Mouse (Mus musculus) kidney, adult 2 months (tissue): ENCODE data around the gene Arhgap19.

Source experiments
- CTCF ChIP-seq: fragments of 200-500 bp; conservative IDR thresholded peaks from 2 replicates; pipeline ENCODE4 v1.5.1; 2011; ENCODE audit warnings: low read depth, mild to moderate bottlenecking, control low read depth, low read length, moderate library complexity, mixed read lengths; ENCODE audit not compliant: insufficient read depth, insufficient read length
- POLR2A ChIP-seq: fragments of 200-500 bp; IDR thresholded peaks from one replicate; pipeline ENCODE4 v1.6.1; 2011; ENCODE audit warnings: low read depth, low read length, control low read depth

- no peak for TF ChIP-seq POLR2A
- TF ChIP-seq CTCF: no peak
Measured at GRCm38 (mm10) chr19:41754760-41755159, 47.1 kb downstream of the Arhgap19 start.
